Mouse (Mus musculus) erythroblast, embryonic 14.5 days (primary cell): Measurements from ENCODE around the gene Pex14. TPM values are rescaled to one million over a fixed set of nuclear protein-coding genes. Genes with fewer than 3 reads are reported as not detected.

Source experiments
- H3K27me3 ChIP-seq: 2 replicates; pipeline ENCODE4 v1.6.1; 2012; ENCODE audit warnings: inconsistent platforms; ENCODE audit not compliant: control insufficient read depth
- H3K36me3 ChIP-seq: 2 replicates; pipeline ENCODE4 v1.6.1; 2012; ENCODE audit warnings: mild to moderate bottlenecking, inconsistent platforms; ENCODE audit not compliant: control insufficient read depth
- H3K4me1 ChIP-seq: 2 replicates; pipeline ENCODE4 v1.6.1; 2012; ENCODE audit warnings: inconsistent platforms; ENCODE audit not compliant: control insufficient read depth
- H3K4me3 ChIP-seq: replicated peaks from 2 replicates; pipeline ENCODE3; 2012; ENCODE audit warnings: moderate library complexity, mild to moderate bottlenecking, inconsistent platforms
- H3K9me3 ChIP-seq: 2 replicates; pipeline ENCODE4 v1.6.1; 2012; ENCODE audit warnings: low read length, inconsistent platforms, mixed read lengths; ENCODE audit not compliant: control insufficient read depth
- GATA1 ChIP-seq: IDR thresholded peaks from 2 replicates; pipeline ENCODE4 v1.6.1; 2012; ENCODE audit warnings: low read length, inconsistent platforms, mixed read lengths
- TAL1 ChIP-seq: IDR thresholded peaks from 3 replicates; pipeline ENCODE4 v1.6.1; 2012; ENCODE audit warnings: low read length, inconsistent platforms, mixed read lengths
- polyA plus RNA-seq: library from polyadenylated mRNA; stranded (reverse); fragments of >175 nt; gene quantifications from 2 replicates; pipeline ENCODE4 v1.2.3, GENCODE M21; 2012

The Pex14 gene
- polyA plus RNA-seq, 1 experiment = 2.0 TPM

DNA sequence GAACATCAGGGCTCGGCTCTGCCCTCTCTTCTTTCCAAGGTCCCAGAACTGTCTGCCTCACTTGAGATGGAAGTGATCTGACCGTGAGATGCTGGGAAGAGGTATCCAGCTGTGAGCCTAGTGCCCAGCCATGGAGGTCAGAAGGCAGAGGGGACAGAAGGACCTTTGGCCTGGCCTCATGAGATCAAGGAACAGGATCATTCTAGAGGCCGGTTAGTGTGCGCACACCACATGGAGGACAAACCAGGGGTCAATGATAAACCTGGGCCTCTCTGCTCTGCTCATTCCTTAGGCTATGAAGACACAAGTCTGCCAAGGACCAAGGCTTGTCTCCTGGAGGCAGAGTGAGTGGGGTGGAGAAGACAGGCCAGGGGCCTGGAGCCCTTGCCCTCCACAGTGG lies 128.9 kb downstream of the Pex14 start:
- Histone ChIP-seq H3K9me3 (no peaks in the 10 kb centered on the region), H3K4me1 (no peaks in the 10 kb centered on the region), H3K36me3 (peaks cover 20% of the 10 kb centered on the region), H3K27me3 (no peaks in the 10 kb centered on the region), H3K4me3 (no peak overlapping the region)
- no peak for TF ChIP-seq GATA1
- no peak for TF ChIP-seq TAL1

DNA sequence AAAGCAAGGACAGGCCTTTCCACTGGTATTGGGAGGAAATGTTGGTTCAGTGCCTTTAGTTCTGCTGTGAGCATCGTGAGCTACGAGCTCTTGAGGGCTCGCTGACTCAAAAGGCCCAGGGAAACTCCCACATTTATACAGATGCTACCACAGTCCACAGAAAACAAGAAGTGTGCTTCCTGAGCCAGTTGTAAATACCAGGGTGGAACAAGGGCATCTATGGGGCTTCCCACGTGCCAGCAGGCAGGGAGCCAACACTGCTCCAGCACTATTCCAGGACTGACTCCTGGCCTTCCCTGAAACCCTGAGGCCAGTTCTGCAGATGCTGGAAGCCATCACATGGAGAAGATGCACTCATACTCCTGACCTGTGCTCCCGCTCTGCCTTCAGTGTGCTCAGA lies 130.1 kb downstream of the Pex14 start:
- peaks cover 20% of the 10 kb centered on the region for H3K36me3 ChIP-seq
- H3K4me3 ChIP-seq = no peak overlapping the region
- H3K27me3 ChIP-seq = no peaks in the 10 kb centered on the region
- TF ChIP-seq TAL1 (no peak), GATA1 (no peak)
- no peaks in the 10 kb centered on the region for H3K9me3 ChIP-seq
- no peaks in the 10 kb centered on the region for H3K4me1 ChIP-seq

DNA sequence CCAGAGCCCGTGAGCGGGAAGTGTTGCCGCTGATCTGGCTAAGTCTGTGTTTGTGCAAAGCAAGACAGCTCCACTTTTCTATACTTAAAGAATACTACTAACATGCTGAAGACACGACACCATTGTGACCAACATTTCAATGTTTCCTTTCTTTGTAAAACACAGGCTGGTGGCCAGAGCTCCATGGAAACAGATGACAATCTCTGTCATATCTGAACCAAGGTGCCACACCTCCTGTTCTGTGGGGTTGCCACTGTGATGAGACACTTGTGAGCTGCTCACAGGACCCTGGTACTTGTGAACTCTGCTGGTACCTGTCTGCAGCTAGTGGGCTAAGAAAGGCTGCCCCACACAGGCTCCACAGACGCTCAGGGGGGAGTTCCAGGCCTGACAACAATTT lies 130.8 kb downstream of the Pex14 start:
- no peak for TF ChIP-seq TAL1
- no peak for TF ChIP-seq GATA1
- H3K36me3 ChIP-seq = peaks cover 23% of the 10 kb centered on the region
- no peak overlapping the region for H3K4me3 ChIP-seq
- no peaks in the 10 kb centered on the region for H3K4me1 ChIP-seq
- H3K9me3 ChIP-seq = no peaks in the 10 kb centered on the region
- H3K27me3 ChIP-seq = no peaks in the 10 kb centered on the region

DNA sequence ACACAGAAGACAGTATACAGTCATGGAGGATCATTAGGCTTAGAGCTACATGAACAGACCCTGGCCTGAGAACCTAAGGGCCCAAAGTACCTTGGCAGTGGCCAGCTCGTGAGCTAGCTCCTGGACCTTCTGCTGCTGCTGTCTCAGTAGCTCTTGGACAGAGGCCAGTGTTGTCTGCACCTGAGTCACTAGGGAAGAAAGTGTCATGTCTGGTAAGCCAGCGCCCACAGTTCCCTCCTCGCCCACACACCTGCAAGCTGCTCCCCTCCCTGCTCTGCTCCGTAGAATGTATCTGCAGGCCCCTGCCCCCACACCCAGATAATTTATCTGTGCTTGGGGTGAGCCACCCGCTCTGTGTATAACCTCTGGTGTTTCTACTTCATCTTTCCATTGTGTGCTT lies 133.5 kb downstream of the Pex14 start:
- H3K4me3 ChIP-seq = no peak overlapping the region
- no peaks in the 10 kb centered on the region for H3K4me1 ChIP-seq
- TF ChIP-seq TAL1 (no peak), GATA1 (no peak)
- no peaks in the 10 kb centered on the region for H3K27me3 ChIP-seq
- no peaks in the 10 kb centered on the region for H3K9me3 ChIP-seq
- H3K36me3 ChIP-seq = peaks cover 37% of the 10 kb centered on the region

DNA sequence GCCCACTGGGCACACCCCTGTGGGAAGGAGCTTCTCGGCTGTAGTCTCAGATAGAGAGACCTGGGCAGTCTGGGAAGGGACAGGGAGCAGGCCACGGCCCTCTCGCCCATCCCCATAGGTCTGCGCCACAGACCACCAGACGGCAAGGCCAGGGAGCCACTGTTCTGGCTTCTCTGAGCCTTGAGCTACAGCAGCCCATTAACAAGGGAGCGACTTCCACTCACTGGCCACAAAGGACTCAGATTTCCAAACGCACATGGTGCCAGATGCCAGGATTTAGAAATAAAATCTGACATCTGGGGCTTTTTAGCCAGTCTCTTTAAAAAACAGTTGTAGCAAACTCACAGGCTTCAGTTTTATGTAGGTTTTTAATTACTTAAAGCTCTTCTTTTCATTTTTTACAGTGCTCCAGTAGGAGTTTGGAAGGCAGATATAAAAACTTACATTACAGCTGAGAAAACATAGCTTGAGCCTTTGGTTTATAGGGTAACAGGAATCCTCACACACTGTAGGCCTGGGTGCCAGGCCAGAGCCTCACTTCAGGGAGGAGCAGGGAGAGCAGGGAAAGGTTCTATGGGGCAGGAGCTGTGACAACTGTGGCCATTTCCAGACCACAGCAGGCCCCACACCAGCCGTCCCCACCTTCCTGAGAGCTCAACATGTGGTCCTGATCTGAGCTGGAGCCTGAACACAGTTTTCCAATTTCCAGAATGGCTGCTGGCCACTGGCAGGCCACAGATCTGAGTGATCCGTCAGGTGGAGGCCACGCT lies 134.9 kb downstream of the Pex14 start:
- Histone ChIP-seq H3K4me1 (no peaks in the 10 kb centered on the region), H3K4me3 (no peak overlapping the region), H3K36me3 (peaks cover 38% of the 10 kb centered on the region), H3K9me3 (no peaks in the 10 kb centered on the region), H3K27me3 (no peaks in the 10 kb centered on the region)
- TF ChIP-seq TAL1 = no peak
- TF ChIP-seq GATA1 = no peak

DNA sequence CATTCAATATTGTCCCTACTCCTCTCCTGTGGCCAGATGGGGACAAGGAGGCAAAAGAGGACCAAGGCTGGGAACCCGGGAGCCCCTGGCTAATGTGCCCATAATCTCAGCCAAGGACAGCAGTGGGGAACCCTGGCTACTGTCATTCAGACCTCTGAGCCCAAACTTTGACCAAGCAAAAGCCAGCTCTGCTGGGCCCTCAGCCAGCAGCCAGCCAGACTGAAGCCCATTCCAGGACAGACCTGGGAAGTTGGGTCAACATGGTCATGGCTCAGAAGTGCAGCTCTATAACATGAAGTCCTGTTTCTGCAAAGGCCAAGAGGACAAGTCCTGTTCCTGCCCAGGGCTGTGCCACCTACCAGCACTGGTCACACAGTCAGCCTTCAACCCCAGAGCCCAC lies 137.6 kb downstream of the Pex14 start:
- Histone ChIP-seq H3K9me3 (no peaks in the 10 kb centered on the region), H3K27me3 (no peaks in the 10 kb centered on the region), H3K4me3 (no peak overlapping the region), H3K4me1 (no peaks in the 10 kb centered on the region), H3K36me3 (peaks cover 39% of the 10 kb centered on the region)
- TF ChIP-seq GATA1 = no peak
- no peak for TF ChIP-seq TAL1

DNA sequence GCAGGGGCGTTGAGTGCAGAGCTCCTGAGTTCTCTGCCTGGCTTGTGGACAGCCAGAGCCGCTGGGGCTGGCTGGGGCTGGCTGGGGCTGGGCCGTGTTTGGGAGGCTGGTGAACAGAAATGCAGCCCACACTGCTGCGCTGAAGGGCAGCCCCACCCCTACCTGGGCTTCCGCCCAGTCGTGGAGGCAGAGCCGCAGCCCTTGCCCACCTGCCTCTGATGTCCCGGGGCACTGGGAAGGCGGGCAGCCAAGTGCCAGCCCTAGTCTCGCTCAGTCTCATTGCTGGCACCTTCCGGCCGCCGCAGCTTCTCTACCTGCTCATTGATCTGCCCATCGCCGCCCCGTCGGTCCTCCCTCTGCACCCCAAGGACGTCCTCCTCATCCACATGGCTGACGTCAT lies 138.6 kb downstream of the Pex14 start:
- Histone ChIP-seq H3K4me3 (no peak overlapping the region), H3K27me3 (no peaks in the 10 kb centered on the region), H3K4me1 (no peaks in the 10 kb centered on the region), H3K9me3 (no peaks in the 10 kb centered on the region), H3K36me3 (peaks cover 31% of the 10 kb centered on the region)
- TF ChIP-seq GATA1 (no peak), TAL1 (no peak)

DNA sequence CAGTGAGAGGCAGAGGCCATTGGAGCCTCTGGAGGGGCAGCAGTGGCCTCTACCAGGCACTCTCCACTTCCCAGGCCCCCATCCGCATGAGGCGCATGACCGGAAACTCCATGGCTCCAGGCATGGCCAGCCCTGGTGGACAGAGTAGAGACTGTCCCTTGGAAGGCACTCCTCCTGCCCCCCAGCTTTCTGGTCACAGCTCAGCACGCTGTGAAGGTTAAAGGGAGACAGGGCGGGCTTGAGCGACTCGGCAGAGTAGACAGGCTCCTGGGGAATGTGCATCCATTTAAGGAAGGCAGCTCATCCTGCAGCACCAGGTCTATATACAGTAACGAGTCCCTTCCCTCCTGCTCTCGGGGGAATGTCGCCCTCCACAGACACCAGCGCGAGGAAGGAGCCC lies 139.7 kb downstream of the Pex14 start:
- TF ChIP-seq GATA1 (no peak), TAL1 (no peak)
- H3K9me3 ChIP-seq = no peaks in the 10 kb centered on the region
- no peak overlapping the region for H3K4me3 ChIP-seq
- no peaks in the 10 kb centered on the region for H3K4me1 ChIP-seq
- peaks cover 28% of the 10 kb centered on the region for H3K36me3 ChIP-seq
- H3K27me3 ChIP-seq = no peaks in the 10 kb centered on the region

DNA sequence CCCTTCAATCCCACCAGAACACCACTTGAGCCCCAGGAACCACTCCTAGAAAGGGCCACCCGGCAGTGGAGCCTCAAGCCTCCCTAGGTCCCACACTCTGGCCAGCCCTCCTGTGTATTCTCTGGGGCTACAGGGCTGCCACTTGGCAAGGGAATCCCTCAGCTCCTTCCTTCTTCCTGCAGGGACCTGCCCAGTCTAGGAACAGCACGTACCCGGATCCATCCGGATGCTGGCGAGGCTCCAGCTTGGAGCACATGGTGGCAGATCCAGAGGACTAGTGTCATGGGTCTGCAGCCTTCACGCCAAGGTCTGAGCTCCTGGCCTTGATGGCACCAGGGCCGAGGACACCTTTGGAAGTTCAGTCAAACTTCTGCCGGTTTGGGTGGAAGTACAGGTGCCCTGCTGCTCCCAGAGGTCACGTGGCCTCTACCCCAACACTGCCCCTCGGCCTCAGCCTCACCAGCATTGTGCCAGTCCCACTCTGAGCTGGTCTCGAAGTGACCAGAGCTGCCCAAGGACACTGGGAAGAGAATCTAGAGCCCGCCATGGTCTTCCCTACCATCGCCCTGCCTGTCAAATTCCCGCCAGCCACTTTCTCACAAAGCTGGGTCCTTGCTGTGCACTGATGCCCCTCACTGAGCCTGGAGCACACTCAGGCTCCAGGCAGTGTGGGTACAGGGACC lies 144.4 kb downstream of the Pex14 start:
- no peak for TF ChIP-seq TAL1
- TF ChIP-seq GATA1 = no peak
- Histone ChIP-seq H3K4me1 (no peaks in the 10 kb centered on the region), H3K36me3 (peaks cover 6% of the 10 kb centered on the region; the same call in 1 of the 2 replicates), H3K9me3 (no peaks in the 10 kb centered on the region), H3K27me3 (peaks cover 38% of the 10 kb centered on the region), H3K4me3 (no peak overlapping the region)
